Mouse (Mus musculus) CH12.LX (cell line): ENCODE results near the gene Nim1k. TPM values are rescaled to one million over a fixed set of nuclear protein-coding genes. Genes with fewer than 3 reads are reported as not detected.
"Not testable (repeated sequence)": the region's sequence is repeated elsewhere in the genome, so short reads cannot be mapped to it uniquely, and the experiment has no call there.

Source experiments
- DNase-seq: peaks from one replicate; pipeline ENCODE4 v3.0.0-alpha.2; 2013; ENCODE audit errors: extremely low read depth
- H3K27ac ChIP-seq: 2 replicates; pipeline ENCODE4 v1.5.1; 2012; ENCODE audit warnings: low read depth, mild to moderate bottlenecking, control low read depth, moderate library complexity; ENCODE audit not compliant: insufficient read depth
- H3K27me3 ChIP-seq: replicated peaks from 2 replicates; pipeline ENCODE3; 2012; ENCODE audit warnings: inconsistent platforms
- H3K36me3 ChIP-seq, 2 experiments: replicated peaks in 1 of 2; 2 replicates each; pipeline versions ENCODE3 to v1.6.1; 2012; ENCODE audit warnings: inconsistent platforms in 1 of 2, low read length in 1 of 2, mild to moderate bottlenecking in 1 of 2, mixed read lengths in 1 of 2, moderate library complexity in 1 of 2; ENCODE audit not compliant: control insufficient read depth in 1 of 2, insufficient read depth in 1 of 2
- H3K4me1 ChIP-seq, 2 experiments: 2 replicates each; pipeline ENCODE4 v1.6.1; 2012; ENCODE audit warnings: inconsistent platforms in 1 of 2, moderate library complexity in 1 of 2; ENCODE audit not compliant: insufficient read depth in 2 of 2, control insufficient read depth in 1 of 2
- H3K4me2 ChIP-seq: 2 replicates; pipeline ENCODE4 v1.6.1; 2012; ENCODE audit warnings: low read depth, mild to moderate bottlenecking, control low read depth; ENCODE audit not compliant: poor library complexity, insufficient read depth, severe bottlenecking
- H3K4me3 ChIP-seq, 3 experiments: fragments of 150-350 bp in 1 of 3; sonication (generic) in 1 of 3; replicated peaks in 1 of 3; 2 replicates each; pipeline versions ENCODE3 to v1.5.1; 2011 to 2012; ENCODE audit warnings: low read depth in 2 of 3, low read length in 2 of 3, mild to moderate bottlenecking in 2 of 3, moderate library complexity in 2 of 3, control low read depth in 1 of 3, improper control_type of control experiment in 1 of 3, inconsistent platforms in 1 of 3, mixed read lengths in 1 of 3; ENCODE audit not compliant: poor library complexity in 1 of 3
- H3K79me2 ChIP-seq: replicated peaks from 2 replicates; pipeline ENCODE4 v1.6.1; 2012; ENCODE audit warnings: mild to moderate bottlenecking, moderate library complexity; ENCODE audit not compliant: control insufficient read depth, poor library complexity, insufficient read depth, severe bottlenecking; ENCODE audit errors: extremely low read depth
- H3K9ac ChIP-seq: 2 replicates; pipeline ENCODE4 v1.6.1; 2012; ENCODE audit warnings: low read depth, mild to moderate bottlenecking, control low read depth, moderate library complexity; ENCODE audit not compliant: insufficient read depth
- H3K9me3 ChIP-seq: replicated peaks from 2 replicates; pipeline ENCODE3; 2012; ENCODE audit warnings: low read length, inconsistent platforms, mixed read lengths
- BHLHE40 ChIP-seq: IDR thresholded peaks from 2 replicates; pipeline ENCODE4 v1.6.1; 2011; ENCODE audit warnings: mild to moderate bottlenecking, low read depth, low read length, improper control_type of control experiment
- CHD2 ChIP-seq: IDR thresholded peaks from 2 replicates; pipeline ENCODE4 v1.6.1; 2011; ENCODE audit warnings: low read length, improper control_type of control experiment
- CTCF ChIP-seq, 2 experiments: IDR thresholded peaks in 1 of 2; conservative IDR thresholded peaks in 1 of 2; 2 replicates each; pipeline ENCODE4 v1.5.1; 2011 to 2012; ENCODE audit warnings: low read depth in 2 of 2, low read length in 2 of 2, improper control_type of control experiment in 1 of 2, inconsistent platforms in 1 of 2, mild to moderate bottlenecking in 1 of 2, moderate library complexity in 1 of 2
- E2F4 ChIP-seq: IDR thresholded peaks from 2 replicates; pipeline ENCODE4 v1.6.1; 2011; ENCODE audit warnings: low read depth, low read length, improper control_type of control experiment; ENCODE audit not compliant: insufficient replicate concordance
- ELF1 ChIP-seq: IDR thresholded peaks from 2 replicates; pipeline ENCODE4 v1.6.1; 2014; ENCODE audit warnings: low read depth, mild to moderate bottlenecking, inconsistent platforms, low read length, improper control_type of control experiment
- EP300 ChIP-seq: IDR thresholded peaks from 2 replicates; pipeline ENCODE4 v1.6.1; 2011; ENCODE audit warnings: low read length, improper control_type of control experiment
- ETS1 ChIP-seq: conservative IDR thresholded peaks from 2 replicates; pipeline ENCODE4 v1.6.1; 2012; ENCODE audit warnings: low read depth, mild to moderate bottlenecking, inconsistent platforms, low read length, improper control_type of control experiment, moderate library complexity
- GABPA ChIP-seq: IDR thresholded peaks from 2 replicates; pipeline ENCODE4 v1.6.1; 2012; ENCODE audit warnings: low read depth, low read length, improper control_type of control experiment, inconsistent platforms; ENCODE audit not compliant: insufficient replicate concordance
- HCFC1 ChIP-seq: IDR thresholded peaks from 2 replicates; pipeline ENCODE4 v1.6.1; 2012; ENCODE audit warnings: low read depth, mild to moderate bottlenecking, inconsistent platforms, low read length, improper control_type of control experiment
- IRF4 ChIP-seq: IDR thresholded peaks from 2 replicates; pipeline ENCODE4 v1.6.1; 2014; ENCODE audit warnings: low read depth, mild to moderate bottlenecking, inconsistent platforms, low read length, improper control_type of control experiment
- JUND ChIP-seq: conservative IDR thresholded peaks from 2 replicates; pipeline ENCODE4 v1.6.1; 2011; ENCODE audit warnings: low read depth, low read length, improper control_type of control experiment
- KAT2A ChIP-seq: IDR thresholded peaks from 2 replicates; pipeline ENCODE4 v1.6.1; 2012; ENCODE audit warnings: low read length, improper control_type of control experiment, inconsistent platforms; ENCODE audit not compliant: insufficient replicate concordance
- MAZ ChIP-seq: IDR thresholded peaks from 2 replicates; pipeline ENCODE4 v1.6.1; 2012; ENCODE audit warnings: low read depth, mild to moderate bottlenecking, inconsistent platforms, low read length, improper control_type of control experiment, moderate library complexity
- NRF1 ChIP-seq: IDR thresholded peaks from 2 replicates; pipeline ENCODE4 v1.6.1; 2014; ENCODE audit warnings: low read depth, mild to moderate bottlenecking, inconsistent platforms, low read length, improper control_type of control experiment, moderate library complexity
- POLR2A ChIP-seq: IDR thresholded peaks from 2 replicates; pipeline ENCODE4 v1.6.1; 2011; ENCODE audit warnings: low read depth, mild to moderate bottlenecking, improper control_type of control experiment, low read length
- RAD21 ChIP-seq: IDR thresholded peaks from 2 replicates; pipeline ENCODE4 v1.6.1; 2011; ENCODE audit warnings: low read depth, mild to moderate bottlenecking, low read length, improper control_type of control experiment, moderate library complexity
- SIN3A ChIP-seq: IDR thresholded peaks from 2 replicates; pipeline ENCODE4 v1.6.1; 2012; ENCODE audit warnings: low read length, improper control_type of control experiment, inconsistent platforms
- UBTF ChIP-seq: IDR thresholded peaks from 2 replicates; pipeline ENCODE4 v1.6.1; 2012; ENCODE audit warnings: low read depth, mild to moderate bottlenecking, inconsistent platforms, low read length, improper control_type of control experiment, moderate library complexity
- USF1 ChIP-seq: IDR thresholded peaks from 2 replicates; pipeline ENCODE4 v1.6.1; 2014; ENCODE audit warnings: low read depth, mild to moderate bottlenecking, inconsistent platforms, low read length, improper control_type of control experiment
- USF2 ChIP-seq: conservative IDR thresholded peaks from 2 replicates; pipeline ENCODE4 v1.6.1; 2011; ENCODE audit warnings: low read depth, low read length, improper control_type of control experiment
- ZC3H11A ChIP-seq: IDR thresholded peaks from 2 replicates; pipeline ENCODE4 v1.6.1; 2012; ENCODE audit warnings: low read depth, mild to moderate bottlenecking, inconsistent platforms, low read length, improper control_type of control experiment
- dilution Hi-C: fragments of 300-500 bp; cut with MboI; formaldehyde crosslinking; loops from 2 replicates; pipeline ENCODE4 v1.14.3; 2020; ENCODE audit warnings: low sequenced_read_pairs; ENCODE audit not compliant: extremely low pct_unique_long_range_greater_than_20kb, extremely low pct_ligation_motif_present
- in situ Hi-C: fragments of 300-500 bp; cut with MboI; formaldehyde crosslinking; loops from 3 replicates; pipeline ENCODE4 v1.14.3; 2019; ENCODE audit warnings: low sequenced_read_pairs, low pct_ligation_motif_present, low pct_unique_long_range_greater_than_20kb, mixed read lengths
- polyA plus RNA-seq: library from polyadenylated mRNA; unstranded; fragments of >175 nt; gene quantifications from 2 replicates; pipeline ENCODE4 v1.2.1, GENCODE M21; 2012; ENCODE audit warnings: low read depth; ENCODE audit not compliant: insufficient read length
- total RNA-seq, 2 experiments: library from RNA; depleted of rRNA; stranded (reverse); fragments of 300-350 nt in 1 of 2; fragments of >200 nt in 1 of 2; gene quantifications; 2 replicates each; pipeline ENCODE4 v1.2.3; 2012 to 2014

Gene Nim1k
- total and polyA plus RNA-seq, 3 experiments, result 0.04 to 0.16 (median 0.09) TPM

- dilution Hi-C loops (no loop called here), in situ Hi-C loops (no loop called here)
- no peak overlapping the region for H3K4me3 ChIP-seq
These were observed 76.0 kb downstream of the Nim1k start for GRCm38 (mm10) chr13:119679721-119680120.

GRCm38 (mm10) chr13:119678794-119679193 lies 76.9 kb downstream of the Nim1k start:
- H3K4me1 ChIP-seq, result peaks cover 2 to 9% of the 10 kb centered on the region in 2 experiments; a peak in 3 of 4 replicates
- no peak for TF ChIP-seq JUND
- no peak for TF ChIP-seq USF1
- no peak for TF ChIP-seq MAZ
- no peak for TF ChIP-seq CHD2
- no peak for TF ChIP-seq ZC3H11A
- no peak for TF ChIP-seq BHLHE40
- no peak for TF ChIP-seq ETS1
- no peak for TF ChIP-seq SIN3A
- no peak for TF ChIP-seq UBTF
- no peak for TF ChIP-seq IRF4
- no peak for TF ChIP-seq ELF1
- TF ChIP-seq EP300, result no peak
- TF ChIP-seq NRF1, result no peak
- no peak for TF ChIP-seq CTCF (conservative IDR thresholded peaks at IDR 0.05 in 1 of 2, IDR thresholded peaks at IDR 0.05 in 1 of 2; ENCODE audit: low read depth in 2 of 2, low read length in 2 of 2)
- no peak for TF ChIP-seq POLR2A
- TF ChIP-seq GABPA, result no peak
- DNase-seq, result no peak
- dilution Hi-C loops (no loop called here), in situ Hi-C loops (no loop called here)
- H3K27ac ChIP-seq, result no peak overlapping the region
- no peaks in the 10 kb centered on the region for H3K36me3 ChIP-seq
- H3K4me2 ChIP-seq, result no peak overlapping the region
- H3K79me2 ChIP-seq, result no peaks in the 10 kb centered on the region
- no peaks in the 10 kb centered on the region for H3K27me3 ChIP-seq
- no peak overlapping the region for H3K4me3 ChIP-seq
- no peak overlapping the region for H3K9ac ChIP-seq
- H3K9me3 ChIP-seq, result no peaks in the 10 kb centered on the region

More at GRCm38 (mm10) chr13:119679721-119680120, 76.0 kb downstream of the Nim1k start:
- no peak for DNase-seq
- Histone ChIP-seq H3K36me3 (no peaks in the 10 kb centered on the region), H3K4me2 (no peak overlapping the region), H3K4me1 (peaks cover 2 to 9% of the 10 kb centered on the region in 2 experiments; a peak in 3 of 4 replicates), H3K9ac (no peak overlapping the region), H3K79me2 (no peaks in the 10 kb centered on the region), H3K27ac (no peak overlapping the region), H3K27me3 (no peaks in the 10 kb centered on the region), H3K9me3 (no peaks in the 10 kb centered on the region)
- no peak for TF ChIP-seq E2F4
- no peak for TF ChIP-seq RAD21
- no peak for TF ChIP-seq CTCF (conservative IDR thresholded peaks at IDR 0.05 in 1 of 2, IDR thresholded peaks at IDR 0.05 in 1 of 2; ENCODE audit: low read depth in 2 of 2, low read length in 2 of 2)
- no peak for TF ChIP-seq USF2
- TF ChIP-seq ZC3H11A, result no peak
- TF ChIP-seq HCFC1, result no peak
- no peak for TF ChIP-seq USF1
- no peak for TF ChIP-seq ETS1
- TF ChIP-seq ELF1, result no peak
- TF ChIP-seq KAT2A, result no peak

DNA sequence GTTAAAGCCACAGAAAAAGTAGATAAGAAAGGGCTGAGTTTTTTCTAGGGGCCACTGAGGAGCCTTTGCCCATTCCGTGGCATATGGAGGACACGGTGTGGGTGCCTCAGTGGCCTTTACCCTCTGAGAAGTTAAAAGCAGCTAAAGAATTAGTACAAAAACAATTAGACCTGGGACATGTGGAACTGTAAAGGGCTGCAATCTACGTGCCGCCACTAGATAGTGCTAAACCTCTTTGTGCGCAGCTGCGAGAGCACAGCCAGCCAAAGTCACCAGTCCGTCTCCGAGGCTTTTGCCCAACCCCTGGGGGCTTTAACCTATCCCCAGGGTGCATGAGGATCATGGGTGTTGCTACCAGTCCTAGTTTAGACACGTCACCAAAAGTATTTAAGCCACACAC lies 94.3 kb downstream of the Nim1k start:
- DNase-seq, H3K27ac ChIP-seq, in situ Hi-C loops, H3K4me3 ChIP-seq, H3K9me3 ChIP-seq, dilution Hi-C loops, H3K27me3 ChIP-seq, H3K4me2 ChIP-seq, H3K4me1 ChIP-seq, H3K36me3 ChIP-seq, H3K9ac ChIP-seq, H3K79me2 ChIP-seq: not testable (repeated sequence)
